Comparison of ENCODE assay signal across 8 mouse cellular contexts in the genomic region with DNA sequence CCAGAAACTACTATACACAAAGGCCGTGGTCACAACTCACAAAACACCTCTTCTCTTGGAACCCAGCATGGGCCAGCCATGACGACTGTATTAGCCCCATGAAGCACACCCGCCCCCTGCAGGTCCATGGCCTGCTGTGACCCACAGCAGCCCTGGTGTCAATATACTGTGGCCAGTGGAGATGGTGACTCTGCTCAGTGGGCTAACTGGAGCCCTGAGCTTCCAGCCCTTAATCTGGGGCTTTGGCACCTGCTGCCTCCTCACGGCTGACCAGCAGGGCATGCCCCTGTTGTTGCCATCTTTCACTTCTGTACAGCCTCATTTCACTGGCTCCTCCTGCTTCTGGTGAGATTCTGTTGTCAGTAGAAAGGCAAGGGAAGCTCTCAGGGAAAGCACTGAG. TPM values are rescaled to one million over a fixed set of nuclear protein-coding genes. Genes with fewer than 3 reads are reported as not detected.
DNase-seq lines count a peak whose midpoint lies in the region; ATAC-seq and TF ChIP-seq lines count a peak whose summit lies in the region.

No protein-coding gene starts in this region.

- no peaks in the 10 kb centered on the region for H3K36me3 ChIP-seq in kidney, postnatal 0 days (ENCODE audit: insufficient read depth, low read length)
- H3K36me3 ChIP-seq in forebrain, postnatal 0 days (ENCODE audit: insufficient read depth): no peaks in the 10 kb centered on the region

- H3K9me3 ChIP-seq in kidney, postnatal 0 days (replicated peaks; ENCODE audit: low read length): no peaks in the 10 kb centered on the region
- no peaks in the 10 kb centered on the region for H3K9me3 ChIP-seq in forebrain, postnatal 0 days (ENCODE audit: low read length)

- no peak for ATAC-seq in kidney, postnatal 0 days (replicated peaks; ENCODE audit: low FRiP score, low read depth)
- ATAC-seq in CD4-positive, CD25-positive, alpha-beta regulatory T cell, adult 4 months: no peak
- no peak for ATAC-seq in forebrain, postnatal 0 days

- H3K4me1 ChIP-seq in kidney, postnatal 0 days (replicated peaks; ENCODE audit: insufficient read depth, low read length): peaks cover 27% of the 10 kb centered on the region
- peaks cover 7% of the 10 kb centered on the region; the same call in 1 of the 2 replicates for H3K4me1 ChIP-seq in cortical plate, adult 2 months (ENCODE audit: control insufficient read depth, insufficient read depth, low read length)
- peaks cover 16% of the 10 kb centered on the region for H3K4me1 ChIP-seq in forebrain, postnatal 0 days (ENCODE audit: insufficient read depth)

- no peak for DNase-seq in kidney, postnatal 0 days (ENCODE audit: low spot score)
- no peak for DNase-seq in kidney, adult 8-10 months
- peak; percentile 43 to 44 for DNase-seq in B cell, adult 2 months
- peak; percentile 34 for DNase-seq in induced T-regulatory cell, adult 2 months (ENCODE audit: low read depth)
- no peak for DNase-seq in right cerebral cortex, adult 18-20 months
- no peak for DNase-seq in forebrain, postnatal 0 days

- TF ChIP-seq CTCF in kidney, postnatal 0 days (IDR thresholded peaks at IDR 0.05; ENCODE audit: low read depth): peak; percentile 12; the same call in 1 of the 2 replicates
- no peak for TF ChIP-seq CTCF in cortical plate, adult 2 months (IDR thresholded peaks at IDR 0.05; ENCODE audit: extremely low read depth, insufficient read depth, low read length)
- TF ChIP-seq CTCF in forebrain, postnatal 0 days (IDR thresholded peaks at IDR 0.05; ENCODE audit: low read depth): no peak

- H3K27me3 ChIP-seq in kidney, postnatal 0 days (ENCODE audit: insufficient read depth, low read length): no peaks in the 10 kb centered on the region
- no peaks in the 10 kb centered on the region for H3K27me3 ChIP-seq in forebrain, postnatal 0 days (ENCODE audit: insufficient read depth, low read length)

- H3K9ac ChIP-seq in kidney, postnatal 0 days (ENCODE audit: low read depth, low read length): no peak overlapping the region
- H3K9ac ChIP-seq in forebrain, postnatal 0 days: no peak overlapping the region

- WGBS in kidney, postnatal 0 days: 81% methylated on average over 4 of the region's 4 CpGs
- WGBS in forebrain, postnatal 0 days: 74% methylated on average over 4 of the region's 4 CpGs

- 0 out of 2 replicates have a peak overlapping the region, but pooled peaks have one; percentile 3 for H3K4me2 ChIP-seq in kidney, postnatal 0 days (ENCODE audit: low read length)
- no peak overlapping the region for H3K4me2 ChIP-seq in forebrain, postnatal 0 days (ENCODE audit: low read depth)

- TF ChIP-seq POLR2A in cortical plate, adult 2 months (IDR thresholded peaks at IDR 0.05; ENCODE audit: extremely low read depth, insufficient read depth, low read length): no peak

- no peak overlapping the region for H3K4me3 ChIP-seq in kidney, postnatal 0 days (replicated peaks; ENCODE audit: low read depth, low read length)
- H3K4me3 ChIP-seq in cortical plate, adult 2 months (ENCODE audit: insufficient read depth, low read length): no peak overlapping the region
- H3K4me3 ChIP-seq in forebrain, postnatal 0 days (ENCODE audit: low read depth, low read length): no peak overlapping the region

- H3K27ac ChIP-seq in kidney, postnatal 0 days: peak overlapping the region; percentile 70; the same call in 1 of the 2 replicates
- peak overlapping the region; percentile 82 for H3K27ac ChIP-seq in cortical plate, adult 2 months (ENCODE audit: insufficient read depth, low read length)
- H3K27ac ChIP-seq in forebrain, postnatal 0 days (ENCODE audit: low read depth, low read length): no peak overlapping the region

RNA-seq across cellular contexts. Expression of gene Rasa3, which starts 4.2 kb away (rescaled TPM):
- polyA plus RNA-seq in kidney, postnatal 0 days (2015; fragmentation: Nextera tagmentation; extraction: Ambion mirVana): 14.0 and 15.6 TPM in 2 replicates
- polyA plus RNA-seq in cortical plate, adult 2 months (2012; rRNA removed): 52.4 and 53.1 TPM in 2 replicates
- 100 to 1,000 TPM in 1 of 2 experiments, 10 to 100 TPM in 1; 77.3 to 195 TPM for polyA plus RNA-seq in CD4-positive, CD25-positive, alpha-beta regulatory T cell, adult 4 months (2017; shearing (Covaris generic))
- total RNA-seq in forebrain, postnatal 0 days (2014; rRNA removed): 49.7 and 51.3 TPM in 2 replicates
- 16.6 and 24.3 TPM in 2 replicates for polyA plus RNA-seq in forebrain, postnatal 0 days (2015; fragmentation: Nextera tagmentation; extraction: Ambion mirVana)

RNA-seq across cellular contexts. Expression of gene Cfap97d2, which starts 32.5 kb away (rescaled TPM):
- polyA plus RNA-seq in kidney, postnatal 0 days (2015; fragmentation: Nextera tagmentation; extraction: Ambion mirVana): not detected in 2 replicates
- 1.4 and 2.3 TPM in 2 replicates for polyA plus RNA-seq in cortical plate, adult 2 months (2012; rRNA removed)
- not detected for polyA plus RNA-seq in CD4-positive, CD25-positive, alpha-beta regulatory T cell, adult 4 months (2017; shearing (Covaris generic))
- total RNA-seq in forebrain, postnatal 0 days (2014; rRNA removed): 0.77 and 1.6 TPM in 2 replicates
- 0.73 and 1.7 TPM in 2 replicates for polyA plus RNA-seq in forebrain, postnatal 0 days (2015; fragmentation: Nextera tagmentation; extraction: Ambion mirVana)

Comparison
In these comparisons a context has a peak if more than half of its experiments do, and no peak if none do; other contexts are left out.
1. DNase-seq: peak in B cell, adult 2 months (2 of 2) and induced T-regulatory cell, adult 2 months (single experiment); none in kidney, postnatal 0 days (single experiment), kidney, adult 8-10 months (0 of 2), right cerebral cortex, adult 18-20 months (single experiment) and forebrain, postnatal 0 days (single experiment).